Mouse (Mus musculus): ENCODE results near the gene Edar.
"Not testable (repeated sequence)": the region's sequence is repeated elsewhere in the genome, so short reads cannot be mapped to it uniquely, and the experiment has no call there.

The Edar gene

DNA sequence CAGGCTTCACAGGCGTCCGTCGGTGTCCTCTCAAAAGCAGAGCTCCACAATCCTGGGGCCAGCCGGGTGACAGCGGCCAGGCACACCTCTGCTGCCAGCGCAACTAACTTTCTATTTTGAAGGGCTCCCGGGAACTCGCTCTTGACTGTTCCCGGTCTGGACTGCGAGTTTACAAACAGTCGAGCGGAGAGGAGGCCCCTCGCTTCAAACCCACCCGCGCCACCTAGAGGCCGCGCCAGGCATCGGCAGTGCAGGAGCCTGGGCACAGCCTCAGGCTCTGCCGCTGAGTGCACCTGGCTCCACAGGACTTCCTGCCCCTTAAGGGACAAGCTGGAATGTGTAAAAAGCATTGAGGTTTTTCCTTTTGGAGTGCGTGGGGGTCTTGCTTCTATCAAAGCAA lies at the start of gene Edar:
Gene Edar, minus strand, starts transcription at position 122 of the 400 bp plus-strand sequence.
- peak; percentile 63 to 66 for DNase-seq (ENCODE audit: low spot score in 2 of 2)

DNA sequence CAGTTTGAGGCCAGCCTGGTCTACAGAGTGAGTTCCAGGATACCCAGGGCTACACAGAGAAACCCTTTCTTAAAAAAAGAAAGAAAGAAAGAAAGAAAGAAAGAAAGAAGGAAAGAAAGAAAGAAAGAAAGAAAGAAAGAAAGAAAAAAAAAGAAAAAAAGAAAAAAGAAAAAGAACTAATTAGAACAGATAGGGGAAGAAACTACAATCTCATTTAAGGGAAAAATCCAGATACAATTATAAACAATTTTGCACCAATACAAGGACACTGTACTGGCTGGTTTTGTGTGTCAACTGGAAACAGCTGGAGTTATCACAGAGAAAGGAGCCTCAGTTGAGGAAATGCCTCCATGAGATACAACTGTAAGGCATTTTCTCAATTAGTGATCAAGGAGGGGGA lies 42.7 kb upstream of the Edar start, which contains the start of gene Gm17542:
Gene Gm17542, minus strand, starts transcription at position 101 of the 400 bp plus-strand sequence.
- not testable (repeated sequence) for DNase-seq (ENCODE audit: low spot score in 2 of 2)

DNA sequence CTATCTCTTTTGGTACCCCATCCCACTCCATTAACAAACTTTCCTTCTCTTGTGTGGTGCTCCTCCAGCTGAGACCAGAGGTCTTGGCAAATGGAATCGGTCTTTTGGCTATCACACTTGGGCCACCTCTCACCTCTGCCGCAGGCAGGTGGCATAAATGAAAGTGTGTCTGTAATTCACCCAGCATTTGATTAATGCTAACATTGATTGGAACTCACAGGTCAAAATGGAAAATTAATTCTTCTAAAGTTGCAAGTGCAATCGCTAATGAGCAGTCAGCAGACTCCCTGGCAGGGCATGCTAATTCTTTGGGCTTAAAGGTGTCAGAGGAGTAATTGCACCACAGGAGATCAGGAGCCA lies 39.3 kb upstream of the Edar start:
- DNase-seq (ENCODE audit: low spot score in 2 of 2) = no peak

DNA sequence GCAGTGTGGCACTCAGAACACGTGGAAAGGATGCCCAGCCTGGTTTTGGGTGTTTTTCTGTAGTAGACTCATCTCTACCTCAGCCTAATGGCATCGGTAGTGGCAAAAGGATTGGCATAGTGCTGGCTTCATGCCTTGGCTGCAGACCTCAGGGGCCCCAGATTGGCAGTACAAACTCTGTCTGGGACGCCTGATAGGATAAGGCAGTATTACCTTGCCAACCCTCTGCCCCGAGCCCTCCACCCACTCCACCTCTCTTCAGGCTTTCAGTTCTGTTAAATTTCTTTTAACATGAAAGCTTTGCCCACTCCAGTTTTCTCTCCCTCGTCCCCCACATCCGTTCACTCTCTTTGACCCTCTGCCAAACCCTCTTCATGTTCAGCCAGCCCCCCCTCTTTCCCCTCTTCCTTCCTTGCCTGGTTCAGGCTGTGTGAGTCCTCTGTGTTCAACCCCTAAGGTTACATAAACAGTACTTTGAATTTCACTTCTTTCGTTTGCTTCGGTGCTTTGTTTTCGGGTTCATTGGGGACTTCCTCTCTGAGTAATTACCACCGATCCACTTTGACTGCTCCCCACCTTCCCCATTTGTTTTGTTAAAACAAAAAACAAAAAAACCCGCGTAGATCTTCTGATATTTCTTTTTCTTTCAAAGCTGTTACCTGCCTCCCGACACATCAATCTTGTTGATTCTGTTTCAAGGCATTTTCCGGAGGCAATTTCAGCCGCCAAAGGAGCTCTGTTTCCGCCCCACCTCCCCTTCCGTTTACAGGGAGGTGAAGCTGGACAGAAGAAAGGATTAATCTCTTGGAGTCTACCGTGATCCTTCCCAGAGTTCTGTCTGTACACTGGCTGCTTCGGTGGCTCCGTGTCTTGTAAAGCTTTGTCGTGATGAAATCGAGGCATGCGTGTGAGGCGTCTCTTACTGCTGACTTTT lies 38.7 kb upstream of the Edar start:
- peak; percentile 1 to 8 for DNase-seq (ENCODE audit: low spot score in 2 of 2)

DNA sequence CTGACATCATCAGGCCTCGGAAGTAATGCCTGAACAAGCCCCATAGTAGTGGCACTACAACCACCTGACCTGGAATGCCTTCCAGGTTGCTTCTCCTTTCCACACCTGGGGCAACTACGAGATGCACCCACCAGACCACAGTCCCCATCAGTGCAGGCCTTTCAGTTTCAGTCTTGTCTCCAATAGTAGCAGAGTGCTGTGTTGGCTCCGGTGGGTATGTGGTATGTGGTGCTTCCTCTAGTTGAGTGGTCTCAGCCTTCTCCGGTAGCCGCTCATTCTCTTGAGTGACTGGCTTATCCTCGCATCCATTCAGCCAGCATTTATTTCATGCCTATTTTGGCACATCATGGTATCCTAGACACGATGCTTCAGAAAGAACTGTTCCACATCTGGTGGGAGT lies 37.8 kb upstream of the Edar start:
- DNase-seq (ENCODE audit: low spot score in 2 of 2) = no peak

DNA sequence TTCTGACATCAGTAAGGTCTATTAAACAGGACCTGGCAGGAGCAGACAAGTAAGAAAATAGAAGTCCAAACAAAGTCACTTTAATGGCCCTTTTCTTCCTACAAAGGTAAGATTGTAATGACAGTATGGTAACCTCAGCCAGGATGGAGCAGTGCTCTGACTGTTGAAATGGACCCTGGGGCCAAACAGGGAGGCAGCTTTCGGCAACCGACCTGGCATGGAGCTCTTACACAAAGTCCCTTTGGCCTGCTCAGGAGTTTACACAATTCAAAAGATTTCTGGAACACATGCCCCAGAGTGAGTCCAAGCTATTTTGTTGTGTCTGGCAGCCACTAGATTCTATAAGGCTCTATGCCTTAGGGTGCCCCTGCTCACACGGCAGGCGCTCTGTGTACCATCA lies 33.6 kb upstream of the Edar start:
- no peak for DNase-seq (ENCODE audit: low spot score in 2 of 2)

DNA sequence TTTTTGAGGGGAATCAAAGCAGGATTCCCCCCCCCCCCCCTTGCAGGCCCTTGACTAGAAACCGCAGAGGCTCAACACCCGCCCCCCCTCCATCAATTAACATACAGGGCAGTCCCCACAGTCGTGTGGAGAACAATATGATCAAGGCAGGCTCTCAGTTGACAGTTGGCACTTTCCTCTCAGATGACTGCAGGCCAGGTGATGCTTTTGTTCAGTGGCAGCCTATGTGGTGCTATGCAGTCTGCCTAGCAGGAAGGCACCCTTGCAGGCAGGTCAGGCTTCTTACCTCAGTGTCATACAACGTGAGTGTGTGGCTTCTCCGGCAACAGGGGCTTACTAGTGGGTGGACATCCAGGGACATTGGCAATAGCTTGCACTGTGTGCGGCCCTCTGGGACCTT lies 25.1 kb upstream of the Edar start:
- DNase-seq (ENCODE audit: low spot score in 2 of 2) = no peak

DNA sequence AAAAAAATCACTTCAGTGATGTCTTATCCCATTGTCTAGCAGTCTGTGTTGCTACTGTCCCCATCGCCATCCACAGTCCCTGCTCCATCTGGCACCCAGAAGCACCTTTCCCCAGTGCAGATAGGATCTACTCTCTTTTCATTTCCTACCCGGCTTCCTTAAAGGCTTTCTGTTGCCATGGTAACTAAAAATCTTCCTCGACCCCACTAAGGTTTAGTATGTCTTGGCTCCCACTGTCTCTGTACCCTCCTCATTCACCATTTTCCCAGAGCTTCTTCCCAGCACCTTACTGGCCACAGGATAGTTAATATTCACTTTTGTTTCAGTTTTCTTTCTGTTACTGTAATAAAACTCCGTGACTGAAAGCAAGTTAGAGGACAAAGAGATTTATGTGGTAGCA lies 24.7 kb upstream of the Edar start:
- DNase-seq (ENCODE audit: low spot score in 2 of 2) = no peak

DNA sequence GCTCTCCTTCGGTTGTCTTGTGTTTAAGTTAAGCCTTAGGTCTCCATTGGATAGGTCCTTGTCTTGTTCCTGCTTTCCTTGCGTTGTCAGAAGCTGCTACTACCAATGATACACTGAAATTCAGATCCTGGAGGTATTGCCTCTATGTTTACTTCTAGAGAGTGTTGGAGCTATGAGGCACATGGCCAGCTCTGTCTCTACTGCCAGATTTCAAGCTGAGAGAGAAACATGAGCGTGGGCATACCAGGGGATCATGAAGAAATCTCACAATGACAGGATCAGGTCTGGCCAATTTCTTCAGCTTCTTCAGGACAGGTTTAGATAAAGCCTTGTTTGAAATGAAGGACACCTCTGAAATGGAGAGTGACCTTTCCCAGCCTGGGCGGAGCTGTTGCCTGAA lies 23.5 kb upstream of the Edar start:
- no peak for DNase-seq (ENCODE audit: low spot score in 2 of 2)

DNA sequence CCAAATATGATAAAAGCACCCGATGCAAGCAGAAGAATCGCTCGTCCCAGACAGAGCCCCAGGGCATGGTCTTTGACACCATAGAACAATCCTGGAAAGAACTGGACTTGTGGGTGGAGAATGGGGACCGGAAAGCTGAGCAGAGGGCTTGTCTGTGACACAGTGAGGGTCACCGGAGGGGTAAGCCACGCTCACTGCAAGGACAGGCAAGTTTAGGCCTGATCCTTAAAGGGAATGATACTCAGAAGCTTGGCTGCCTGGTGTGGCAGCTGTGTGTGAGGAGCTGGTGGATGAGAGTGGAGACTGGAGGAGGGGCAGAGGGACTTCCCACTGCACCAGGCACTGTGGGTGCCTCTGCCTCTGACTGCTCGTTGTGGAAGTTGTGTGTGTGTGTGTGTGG lies 15.6 kb upstream of the Edar start:
- DNase-seq (ENCODE audit: low spot score in 2 of 2) = no peak

DNA sequence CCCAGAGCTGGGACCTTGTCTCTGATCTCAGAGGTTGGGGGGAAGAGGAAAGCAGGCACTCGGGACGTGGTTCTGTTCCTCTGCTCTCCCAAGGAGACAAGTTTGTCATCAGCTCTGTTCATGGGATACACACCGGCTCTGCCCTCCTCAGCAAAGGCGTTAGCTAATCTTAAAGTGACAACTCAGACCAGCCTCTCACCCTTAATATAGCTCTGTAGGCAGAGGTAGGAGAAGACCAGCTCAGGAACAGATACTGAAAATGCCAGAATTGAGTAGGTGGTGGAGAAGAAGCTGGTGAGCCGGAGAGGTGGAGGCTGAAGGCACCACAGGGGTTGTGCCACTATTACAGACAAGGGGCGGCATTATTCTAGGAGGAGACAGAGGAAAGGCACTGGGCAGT lies 3.8 kb upstream of the Edar start:
- peak in 1 of 2 experiments; percentile 23 for DNase-seq (ENCODE audit: low spot score in 2 of 2)

DNA sequence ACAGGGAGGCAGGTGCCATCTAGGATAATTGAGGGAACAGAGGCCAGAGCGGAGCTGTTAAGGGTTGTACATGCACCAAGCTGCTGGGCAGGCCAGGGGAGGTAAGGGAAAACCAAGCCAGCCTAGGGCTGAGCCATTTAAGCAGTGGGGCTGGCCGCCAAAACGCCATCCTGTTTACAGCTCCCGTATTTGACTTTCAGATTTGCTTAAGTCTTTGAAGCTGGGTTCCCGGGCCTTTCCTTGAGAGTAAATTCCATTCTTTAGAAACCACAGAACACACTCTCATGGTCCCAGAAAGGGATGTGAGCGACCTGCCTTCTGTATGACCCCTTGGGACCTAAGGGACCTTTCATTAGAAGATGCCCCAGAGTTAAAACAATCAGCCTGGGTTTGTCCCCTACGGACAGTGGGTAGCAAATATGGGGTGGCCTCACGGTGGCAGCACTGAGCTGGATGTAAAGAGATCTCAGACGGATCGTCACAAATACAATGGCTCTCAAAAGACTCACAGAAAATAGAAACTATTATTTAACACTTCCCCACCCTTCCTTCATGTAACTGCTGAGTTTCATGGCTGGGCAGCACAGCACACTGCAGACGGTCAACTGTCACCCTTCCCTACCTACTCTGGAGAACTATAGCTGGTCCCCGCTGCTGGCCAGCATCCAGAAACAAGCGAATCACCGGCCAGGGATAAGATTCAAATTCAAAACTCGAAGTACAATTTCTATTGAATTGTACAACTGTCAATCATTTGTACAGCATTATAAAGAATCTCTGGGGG lies 2.0 kb downstream of the Edar start:
- peak; percentile 81 to 84 for DNase-seq (ENCODE audit: low spot score in 2 of 2)

DNA sequence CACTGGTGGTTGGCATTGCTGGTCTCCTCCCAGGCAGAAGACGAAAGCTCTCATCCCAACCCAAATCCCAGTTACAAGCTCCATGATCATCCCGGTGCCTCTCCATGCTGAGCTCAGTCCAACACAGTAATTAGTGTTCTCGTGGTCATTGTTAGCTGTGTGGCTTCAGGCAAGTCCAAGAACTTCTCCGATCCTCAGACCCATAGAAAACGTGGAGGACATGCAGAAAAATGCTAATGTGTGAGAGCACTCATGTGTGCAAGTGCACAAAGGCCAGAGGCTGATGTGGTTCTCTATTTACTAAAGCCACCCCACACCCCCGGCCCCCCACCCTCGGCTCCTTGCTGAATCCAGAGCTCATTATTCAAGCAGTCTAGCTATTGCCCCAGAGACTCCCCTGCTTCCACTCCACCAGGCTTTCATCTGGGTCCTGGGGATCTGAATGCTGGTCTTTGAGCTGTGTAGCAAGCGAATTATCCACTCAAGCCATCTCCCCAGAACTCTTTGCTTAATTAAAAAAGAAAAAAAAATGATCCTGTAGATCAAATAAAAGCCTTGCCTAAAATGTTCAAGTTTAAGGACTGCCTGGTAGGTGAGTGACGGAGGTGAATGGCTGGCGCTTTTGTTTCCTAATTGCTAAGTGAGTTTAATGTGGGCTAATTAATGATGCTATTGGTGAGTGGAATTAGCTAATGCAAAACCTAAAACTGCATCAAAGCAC lies 2.7 kb downstream of the Edar start:
- DNase-seq (ENCODE audit: low spot score in 2 of 2) = no peak

DNA sequence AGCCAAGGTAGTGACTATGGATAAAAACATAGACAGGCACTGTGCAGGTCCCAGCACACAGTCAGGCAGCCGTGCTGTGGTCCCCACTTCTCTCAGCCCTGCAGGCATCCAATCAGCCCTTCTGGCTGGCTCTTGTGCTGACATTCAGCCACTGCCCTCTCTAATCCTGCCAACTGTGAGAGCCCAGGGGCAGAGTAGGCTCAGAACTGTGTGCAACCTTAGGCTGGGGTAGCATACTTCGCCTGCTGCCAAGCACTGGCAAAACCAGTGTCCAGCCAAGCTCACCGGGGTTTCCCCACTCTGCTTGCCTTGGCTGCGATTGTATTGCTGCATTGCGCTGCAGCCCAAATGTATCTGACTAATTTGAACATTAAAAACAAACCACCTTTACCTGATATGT lies 11.6 kb downstream of the Edar start:
- no peak for DNase-seq (ENCODE audit: low spot score in 2 of 2)

DNA sequence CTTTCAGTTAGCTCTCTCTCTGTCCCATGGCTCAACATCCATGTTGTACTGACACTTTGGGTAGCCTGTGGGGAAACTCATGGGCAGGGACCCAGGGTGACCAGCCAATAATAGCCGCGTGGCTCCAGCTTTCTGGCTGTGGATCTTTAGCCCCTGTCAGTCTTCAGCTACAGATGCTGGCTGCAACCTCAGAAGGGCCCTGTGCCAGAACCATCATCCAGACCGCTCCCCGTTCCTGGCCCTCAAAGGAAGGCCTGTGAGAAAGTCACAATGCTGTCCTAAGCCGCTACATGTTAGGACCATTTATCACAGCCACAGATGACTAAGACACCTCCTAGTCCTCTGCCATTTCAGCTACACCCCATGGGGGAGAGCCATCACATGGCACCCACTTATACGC lies 12.0 kb downstream of the Edar start:
- no peak for DNase-seq (ENCODE audit: low spot score in 2 of 2)

DNA sequence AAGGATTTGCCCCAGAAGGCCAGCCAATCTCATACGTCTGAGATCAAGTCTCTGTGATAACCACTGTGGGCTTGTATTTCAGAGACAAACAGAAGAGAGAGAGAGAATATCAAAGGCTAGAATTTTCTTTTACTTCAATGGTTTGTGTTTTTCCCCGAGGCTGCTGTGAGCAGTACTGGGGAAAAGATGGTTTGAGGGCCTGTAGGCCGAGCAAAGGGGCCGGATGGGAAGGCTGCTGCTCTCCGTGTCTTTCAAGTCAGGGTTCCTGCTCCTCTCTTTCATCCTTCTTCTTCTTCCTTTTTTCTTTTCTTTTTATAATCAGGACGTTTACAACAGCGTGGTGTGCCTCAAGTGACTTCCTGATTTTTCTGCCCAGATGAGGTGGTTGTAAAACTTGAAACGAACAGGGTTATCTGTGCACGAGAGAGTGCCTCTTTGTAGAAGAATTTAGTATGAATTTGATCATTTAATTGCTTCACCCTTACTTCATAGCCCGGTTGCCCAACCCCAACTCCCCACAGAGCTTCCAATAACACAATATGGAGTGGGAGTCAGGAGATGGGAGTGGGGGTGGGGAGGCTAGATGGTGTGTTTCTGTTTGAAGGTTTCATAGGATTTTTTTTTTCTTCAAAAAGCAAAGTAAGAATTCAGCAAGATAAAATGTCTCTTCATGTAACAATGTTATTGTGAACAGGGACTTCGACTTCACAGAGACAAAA lies 16.0 kb downstream of the Edar start:
- DNase-seq (ENCODE audit: low spot score in 2 of 2) = no peak

DNA sequence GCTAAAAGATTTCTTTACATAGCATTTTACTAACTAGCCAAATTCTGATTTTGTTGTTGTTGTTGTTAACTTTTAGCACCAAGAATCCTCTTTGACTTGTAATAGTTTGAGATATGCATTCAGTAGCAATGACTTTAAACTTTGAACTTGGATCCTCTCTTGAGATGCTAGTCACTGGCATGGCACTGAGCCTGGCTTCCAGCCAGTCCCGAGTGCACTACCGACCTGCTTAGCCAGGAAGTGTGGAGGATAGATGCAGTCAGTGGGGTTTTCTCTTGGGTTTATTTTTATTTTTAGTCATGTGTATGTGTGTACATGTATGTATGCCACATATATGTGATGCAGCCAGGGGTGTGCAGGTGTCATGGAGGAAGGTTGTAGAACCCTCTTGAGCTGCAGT lies 17.7 kb downstream of the Edar start:
- DNase-seq (ENCODE audit: low spot score in 2 of 2) = no peak

DNA sequence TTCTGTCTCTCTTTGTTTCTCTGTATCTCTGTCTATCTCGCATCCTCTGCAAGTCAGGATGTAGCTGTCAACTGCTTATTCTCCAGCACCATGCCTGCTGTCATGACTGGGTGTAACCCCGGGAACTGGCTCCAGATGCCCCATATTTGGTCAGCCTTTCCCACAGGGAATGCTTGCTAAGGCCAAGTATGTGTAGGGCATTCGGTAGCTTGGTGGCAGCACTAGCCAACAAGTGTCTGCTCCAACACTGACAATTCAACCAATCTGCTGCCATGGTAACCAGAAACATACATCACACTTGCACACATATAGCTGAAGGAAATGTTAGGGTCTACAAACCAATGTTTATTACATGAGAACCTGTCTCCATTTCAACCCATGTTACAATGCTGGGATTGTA lies 21.8 kb downstream of the Edar start:
- no peak for DNase-seq (ENCODE audit: low spot score in 2 of 2)

DNA sequence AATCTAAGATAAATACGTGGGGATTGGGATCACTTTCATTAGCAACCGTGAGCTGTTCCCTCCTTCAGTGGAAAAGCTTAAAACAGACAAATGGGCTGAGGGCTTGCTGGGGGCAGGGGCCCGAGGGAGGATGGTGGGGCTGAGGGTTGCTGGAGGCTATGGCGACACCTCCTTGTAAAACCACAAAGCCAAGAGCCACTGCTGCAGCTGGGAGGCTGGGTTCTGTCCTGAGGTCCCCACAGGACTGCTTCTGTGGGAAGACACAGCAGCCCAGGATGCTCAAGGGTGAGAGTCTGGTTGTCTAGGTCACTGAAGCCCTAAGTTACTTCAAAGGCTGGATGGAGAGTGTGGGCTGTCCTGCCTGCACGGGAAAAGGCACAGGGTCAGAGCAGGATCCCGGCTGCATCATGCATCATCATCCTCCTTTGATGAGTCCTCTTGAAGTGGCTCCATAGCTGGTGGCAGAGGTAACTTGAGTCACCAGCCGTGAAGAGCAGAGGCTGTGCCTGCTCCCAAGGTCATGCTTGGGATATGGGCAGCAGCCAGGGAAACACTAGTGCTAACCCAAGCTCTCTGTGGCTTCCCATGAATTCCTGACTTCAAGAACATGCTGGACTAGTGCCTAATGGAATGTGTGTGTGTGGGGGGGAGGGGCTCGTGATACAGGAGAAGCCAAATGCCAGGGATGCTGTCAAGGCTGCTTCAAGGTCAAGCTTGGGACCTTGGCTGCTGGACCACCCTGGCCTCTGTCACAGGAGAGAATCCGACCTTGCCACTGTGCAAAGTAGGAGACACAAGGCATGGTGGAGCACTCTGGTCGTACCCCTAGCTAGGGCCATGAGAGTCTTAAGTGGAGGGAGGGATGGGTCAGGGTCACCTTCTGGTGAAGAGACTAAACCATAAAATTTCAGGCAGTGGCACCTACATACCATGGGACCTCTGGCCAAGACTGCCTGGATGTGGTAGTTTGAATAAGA lies 22.7 kb downstream of the Edar start:
- no peak for DNase-seq (ENCODE audit: low spot score in 2 of 2)

DNA sequence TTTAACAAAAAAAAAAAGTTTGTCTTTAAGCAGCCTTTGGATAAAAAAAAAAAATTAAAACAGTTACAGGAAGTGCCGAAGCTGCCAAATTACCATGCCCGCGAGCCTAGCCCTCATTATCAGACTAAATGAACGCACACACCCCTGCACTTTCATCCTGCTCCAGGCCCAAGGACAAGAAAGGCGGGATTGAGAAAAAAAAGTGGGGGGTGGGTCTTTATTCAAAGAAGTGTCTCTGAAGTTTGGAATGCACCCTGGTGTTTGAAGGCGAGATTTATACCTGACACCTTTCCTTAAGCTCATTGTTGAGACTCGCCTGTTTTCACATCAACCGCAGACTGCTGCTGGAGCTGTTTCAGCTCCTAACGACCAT lies 23.4 kb downstream of the Edar start:
- no peak for DNase-seq (ENCODE audit: low spot score in 2 of 2)

Measured in frontal cortex, postnatal 36 days (tissue).